Mouse (Mus musculus) myocyte (in vitro differentiated cells): ENCODE measurements around the gene Golga5.

Source experiments
- MAX ChIP-seq: IDR thresholded peaks from one replicate; pipeline ENCODE4 v1.6.1; 2011; ENCODE audit warnings: low read depth, mild to moderate bottlenecking, control low read depth
- POLR2A ChIP-seq: IDR thresholded peaks from one replicate; pipeline ENCODE4 v1.6.1; 2011; ENCODE audit warnings: low read depth, mild to moderate bottlenecking, control low read depth, moderate library complexity; ENCODE audit not compliant: insufficient read length
- POLR2AphosphoS2 ChIP-seq: IDR thresholded peaks from one replicate; pipeline ENCODE4 v1.6.1; 2011; ENCODE audit warnings: low read depth, control low read depth; ENCODE audit not compliant: insufficient read length
- TCF12 ChIP-seq: IDR thresholded peaks from one replicate; pipeline ENCODE4 v1.6.1; 2011; ENCODE audit warnings: mild to moderate bottlenecking, control low read depth; ENCODE audit not compliant: poor library complexity, insufficient read depth, severe bottlenecking
- USF1 ChIP-seq: IDR thresholded peaks from one replicate; pipeline ENCODE4 v1.6.1; 2011; ENCODE audit warnings: low read depth, mild to moderate bottlenecking, control low read depth, moderate library complexity

DNA sequence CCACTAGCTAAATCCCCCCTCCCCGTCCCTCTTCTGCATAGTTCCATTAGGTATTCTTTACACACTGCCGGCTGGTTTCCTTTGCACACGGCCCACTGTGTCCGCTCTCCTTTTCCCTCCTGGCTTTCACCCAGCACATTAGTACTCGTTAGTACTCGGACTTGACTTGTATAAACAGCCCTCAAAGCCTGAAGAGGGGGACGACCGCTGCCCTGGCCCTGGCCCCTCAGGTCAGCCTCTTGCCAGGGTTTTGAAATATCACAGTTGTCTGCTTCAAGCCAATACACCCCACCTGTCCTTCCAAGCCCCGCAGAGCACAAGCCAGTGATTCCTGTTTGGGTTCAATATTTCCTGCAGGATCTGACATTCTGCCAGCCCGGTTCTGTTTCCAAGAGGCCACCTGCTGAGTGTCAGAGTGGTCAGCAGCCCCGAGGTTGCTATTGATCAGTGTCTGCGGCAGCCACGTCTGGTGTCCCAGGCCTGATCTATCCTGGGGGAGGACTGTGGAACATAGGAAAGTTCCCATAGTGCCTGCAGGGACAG is 52.9 kb downstream of the Golga5 start:
- TF ChIP-seq POLR2A, result no peak
- TF ChIP-seq POLR2AphosphoS2, result no peak
- TF ChIP-seq TCF12, result no peak
- TF ChIP-seq MAX, result no peak
- TF ChIP-seq USF1, result no peak
